Mouse (Mus musculus) embryonic facial prominence, embryonic 11.5 days (tissue): ENCODE data around the gene Slc9a9. TPM values are rescaled to one million over a fixed set of nuclear protein-coding genes. Genes with fewer than 3 reads are reported as not detected.

Experiments
- ATAC-seq: fragments of 200-750 bp; cut with Nextera tagmentation; replicated peaks from 2 replicates; pipeline ENCODE4 v1.8.0; 2017; ENCODE audit warnings: low read depth; ENCODE audit not compliant: insufficient number of reproducible peaks, low FRiP score, low TSS enrichment
- DNase-seq: peaks from one replicate; pipeline ENCODE4 v3.0.0-alpha.2; 2015; ENCODE audit warnings: low spot score
- H3K27ac ChIP-seq: fragments of 300-500 bp; sonication (generic); replicated peaks from 2 replicates; pipeline ENCODE4 v1.5.1; 2014; ENCODE audit warnings: mild to moderate bottlenecking, low read depth, low read length, control low read depth
- H3K27me3 ChIP-seq: fragments of 300-500 bp; sonication (generic); 2 replicates; pipeline ENCODE4 v1.6.1; 2014; ENCODE audit warnings: mild to moderate bottlenecking, low read length, moderate library complexity, mixed read lengths; ENCODE audit not compliant: control insufficient read depth, insufficient read depth
- H3K36me3 ChIP-seq: fragments of 300-500 bp; sonication (generic); replicated peaks from 2 replicates; pipeline ENCODE4 v1.6.1; 2014; ENCODE audit warnings: low read depth, mild to moderate bottlenecking, low read length, moderate library complexity, mixed read lengths; ENCODE audit not compliant: control insufficient read depth, insufficient read depth
- H3K4me1 ChIP-seq: fragments of 300-500 bp; sonication (generic); 2 replicates; pipeline ENCODE4 v1.6.1; 2014; ENCODE audit warnings: low read length, mixed read lengths; ENCODE audit not compliant: control insufficient read depth, insufficient read depth
- H3K4me2 ChIP-seq: fragments of 300-500 bp; sonication (generic); 2 replicates; pipeline ENCODE4 v1.6.1; 2014; ENCODE audit warnings: low read depth, mild to moderate bottlenecking, control low read depth, low read length, moderate library complexity
- H3K4me3 ChIP-seq: fragments of 300-500 bp; sonication (generic); 2 replicates; pipeline ENCODE4 v1.5.1; 2014; ENCODE audit warnings: low read depth, low read length, control low read depth
- H3K9ac ChIP-seq: fragments of 300-500 bp; sonication (generic); replicated peaks from 2 replicates; pipeline ENCODE4 v1.6.1; 2014; ENCODE audit warnings: mild to moderate bottlenecking, control low read depth, low read length
- H3K9me3 ChIP-seq: fragments of 300-500 bp; sonication (generic); replicated peaks from 2 replicates; pipeline ENCODE4 v1.6.1; 2016; ENCODE audit warnings: mild to moderate bottlenecking, low read length, inconsistent platforms, mixed read lengths; ENCODE audit not compliant: control insufficient read depth
- WGBS: fragments of 180-500 bp; shearing (Covaris S2); extraction: QIAGEN DNeasy Blood & Tissue Kit; methylation state at CpG from one replicate; pipeline ENCODE4 v1.1.7; 2014; 5-methylcytosine and 5-hydroxymethylcytosine counted together
- polyA plus RNA-seq: library from polyadenylated mRNA; unstranded; fragments of >200 nt; fragmentation: Nextera tagmentation; extraction: Ambion mirVana; gene quantifications from 2 replicates; pipeline ENCODE4 v1.2.1, GENCODE M21; 2014

Gene Slc9a9
- polyA plus RNA-seq, 1 experiment from 2014 or later: 4.7 TPM

DNA sequence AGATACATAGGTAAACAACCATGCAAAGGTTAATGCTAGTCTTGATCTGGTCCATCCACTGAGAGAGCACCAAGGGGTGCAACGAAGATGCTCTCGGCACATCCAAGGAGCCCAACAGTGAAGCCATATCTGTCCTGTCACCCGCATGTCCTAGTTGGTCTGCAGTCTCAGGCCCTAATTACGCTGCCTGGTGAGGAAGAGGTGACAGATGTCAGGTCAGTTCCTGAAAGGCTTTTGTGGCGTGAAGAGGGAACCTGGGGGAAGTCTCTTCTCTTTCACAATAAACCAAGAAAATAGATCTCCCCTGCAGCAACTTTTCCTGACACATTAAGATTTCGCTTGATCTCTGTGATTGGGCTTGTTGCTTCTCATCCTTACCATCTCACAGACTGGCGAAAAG lies 277.5 kb downstream of the Slc9a9 start:
- Histone ChIP-seq H3K27me3 (no peaks in the 10 kb centered on the region), H3K4me3 (no peak overlapping the region), H3K4me2 (no peak overlapping the region), H3K9ac (no peak overlapping the region), H3K9me3 (no peaks in the 10 kb centered on the region), H3K4me1 (no peaks in the 10 kb centered on the region), H3K36me3 (no peaks in the 10 kb centered on the region), H3K27ac (no peak overlapping the region)
- 63% methylated on average over 7 of the region's 7 CpGs for WGBS
- ATAC-seq (no peak), DNase-seq (no peak)

DNA sequence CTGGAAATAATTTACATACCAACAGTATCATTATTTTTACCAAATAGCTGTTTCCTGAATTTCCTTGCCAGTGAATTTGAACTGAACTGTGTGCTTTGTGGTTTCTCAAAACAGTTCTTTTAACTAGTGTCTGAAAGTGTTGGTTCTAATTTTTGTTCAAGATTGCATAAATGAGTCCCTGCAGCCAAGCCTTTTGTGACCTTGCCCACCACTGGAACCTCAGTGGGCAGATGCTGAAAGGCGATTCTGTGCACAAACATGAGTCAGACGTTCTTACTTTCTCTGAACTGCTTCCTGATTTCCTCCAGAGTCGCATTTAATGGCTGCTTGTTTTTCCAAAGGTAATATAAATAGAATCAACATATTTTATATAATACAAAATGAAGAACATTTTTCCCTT lies 281.0 kb downstream of the Slc9a9 start:
- WGBS: 52% methylated on average over 3 of the region's 3 CpGs
- Histone ChIP-seq H3K36me3 (no peaks in the 10 kb centered on the region), H3K9ac (no peak overlapping the region), H3K4me1 (no peaks in the 10 kb centered on the region), H3K27me3 (no peaks in the 10 kb centered on the region), H3K9me3 (no peaks in the 10 kb centered on the region), H3K4me3 (no peak overlapping the region), H3K4me2 (no peak overlapping the region), H3K27ac (no peak overlapping the region)
- DNase-seq (no peak), ATAC-seq (no peak)

DNA sequence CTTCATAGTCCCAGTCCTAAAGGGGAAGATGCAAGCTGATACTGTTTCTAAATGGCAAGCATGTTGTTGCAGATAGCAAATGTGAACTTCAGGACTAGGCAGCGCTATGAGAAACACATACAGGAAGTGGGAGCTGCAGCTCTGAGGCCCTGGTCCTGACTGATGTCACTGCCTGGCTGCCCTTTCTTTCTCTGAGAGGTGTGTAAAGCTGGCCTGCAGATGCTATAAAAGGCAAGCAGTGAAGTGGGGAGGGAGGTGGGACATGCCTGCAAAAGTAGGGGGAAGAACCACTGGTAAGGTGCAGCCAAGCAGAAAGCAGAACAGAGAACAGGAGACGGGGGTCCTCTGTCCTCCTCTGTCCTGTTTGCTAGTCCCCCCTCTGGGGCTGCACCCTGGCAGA lies 285.9 kb downstream of the Slc9a9 start:
- ATAC-seq (no peak), DNase-seq (no peak)
- Histone ChIP-seq H3K4me1 (no peaks in the 10 kb centered on the region), H3K27ac (no peak overlapping the region), H3K4me2 (no peak overlapping the region), H3K9me3 (no peaks in the 10 kb centered on the region), H3K36me3 (no peaks in the 10 kb centered on the region), H3K4me3 (no peak overlapping the region), H3K27me3 (no peaks in the 10 kb centered on the region), H3K9ac (no peak overlapping the region)
- 68% methylated on average over 2 of the region's 2 CpGs for WGBS

DNA sequence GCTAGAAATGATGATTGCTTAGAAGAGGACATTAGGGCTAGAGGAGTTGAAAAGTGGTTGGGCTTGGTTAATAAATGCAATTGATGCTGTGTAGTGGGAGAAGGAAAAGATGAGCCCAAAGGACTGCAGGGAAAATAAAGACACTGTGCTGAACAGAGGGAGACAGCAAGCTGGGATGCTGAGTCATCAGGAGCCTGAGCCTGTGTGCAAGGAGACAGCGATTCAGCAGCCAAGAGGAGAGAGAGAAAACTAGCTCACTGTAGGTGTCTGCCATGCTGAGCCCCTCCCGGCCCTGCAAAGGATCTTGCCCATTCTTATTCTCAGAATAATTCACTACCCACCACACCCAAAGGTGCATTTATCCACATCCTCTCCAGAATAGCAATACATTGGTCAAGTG lies 288.7 kb downstream of the Slc9a9 start:
- Histone ChIP-seq H3K36me3 (no peaks in the 10 kb centered on the region), H3K4me1 (no peaks in the 10 kb centered on the region), H3K9ac (no peak overlapping the region), H3K4me3 (no peak overlapping the region), H3K27ac (no peak overlapping the region), H3K27me3 (no peaks in the 10 kb centered on the region), H3K9me3 (no peaks in the 10 kb centered on the region), H3K4me2 (no peak overlapping the region)
- no peak for ATAC-seq
- 61% methylated on average over 2 of the region's 2 CpGs for WGBS
- DNase-seq: no peak

DNA sequence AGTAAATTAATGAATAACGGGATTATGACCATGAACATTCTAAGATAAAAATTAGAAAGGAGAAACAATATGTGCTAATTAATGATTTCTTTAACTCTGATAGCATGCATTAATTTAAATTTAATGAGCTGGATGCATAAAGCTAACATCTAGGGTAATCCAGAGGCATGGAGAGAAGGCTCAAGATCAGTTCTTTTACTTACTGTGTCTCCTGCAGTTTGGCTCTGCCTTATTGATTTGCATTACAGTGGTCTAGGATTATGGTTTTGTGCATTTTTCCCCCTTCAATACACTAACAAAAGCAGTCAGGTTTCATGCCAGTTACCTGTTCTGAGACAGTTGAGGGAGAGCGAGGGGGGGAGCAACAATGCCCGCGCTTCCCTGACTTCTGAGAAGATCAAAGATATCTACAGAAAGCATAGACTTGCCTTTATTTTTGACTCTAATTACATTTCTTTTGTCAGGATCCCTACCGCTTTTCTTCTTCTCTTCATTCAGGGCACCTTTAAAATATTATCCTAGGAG lies 298.9 kb downstream of the Slc9a9 start:
- 88% methylated on average over 5 of the region's 5 CpGs for WGBS
- Histone ChIP-seq H3K9ac (no peak overlapping the region), H3K4me1 (no peaks in the 10 kb centered on the region), H3K9me3 (no peaks in the 10 kb centered on the region), H3K4me3 (no peak overlapping the region), H3K27me3 (no peaks in the 10 kb centered on the region), H3K27ac (no peak overlapping the region), H3K36me3 (no peaks in the 10 kb centered on the region), H3K4me2 (no peak overlapping the region)
- no peak for ATAC-seq
- no peak for DNase-seq

DNA sequence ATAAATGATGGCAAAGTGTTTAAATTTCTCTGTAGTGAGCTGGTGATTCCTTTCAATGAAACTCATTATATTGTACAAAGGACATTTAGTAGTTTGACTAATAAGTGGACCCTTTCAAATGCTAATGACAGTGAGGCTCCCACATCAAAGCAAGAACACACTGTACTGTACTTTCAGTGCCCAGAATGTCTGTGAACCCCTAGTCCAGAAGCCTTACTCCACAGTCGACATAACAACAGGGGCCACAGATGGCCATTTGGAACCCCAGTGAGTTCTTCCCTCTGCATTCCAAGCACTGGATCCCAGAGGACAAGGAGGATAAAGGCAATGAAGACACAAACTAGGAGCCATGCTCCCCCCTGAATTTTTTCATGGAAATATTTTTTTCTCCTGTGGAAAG lies 299.4 kb downstream of the Slc9a9 start:
- no peak overlapping the region for H3K4me2 ChIP-seq
- no peaks in the 10 kb centered on the region for H3K27me3 ChIP-seq
- no peaks in the 10 kb centered on the region for H3K4me1 ChIP-seq
- no peak overlapping the region for H3K9ac ChIP-seq
- WGBS: 41% methylated on average over 1 of the region's 1 CpGs
- H3K36me3 ChIP-seq: no peaks in the 10 kb centered on the region
- no peak overlapping the region for H3K4me3 ChIP-seq
- DNase-seq (no peak), ATAC-seq (no peak)
- H3K9me3 ChIP-seq: no peaks in the 10 kb centered on the region
- H3K27ac ChIP-seq: no peak overlapping the region

DNA sequence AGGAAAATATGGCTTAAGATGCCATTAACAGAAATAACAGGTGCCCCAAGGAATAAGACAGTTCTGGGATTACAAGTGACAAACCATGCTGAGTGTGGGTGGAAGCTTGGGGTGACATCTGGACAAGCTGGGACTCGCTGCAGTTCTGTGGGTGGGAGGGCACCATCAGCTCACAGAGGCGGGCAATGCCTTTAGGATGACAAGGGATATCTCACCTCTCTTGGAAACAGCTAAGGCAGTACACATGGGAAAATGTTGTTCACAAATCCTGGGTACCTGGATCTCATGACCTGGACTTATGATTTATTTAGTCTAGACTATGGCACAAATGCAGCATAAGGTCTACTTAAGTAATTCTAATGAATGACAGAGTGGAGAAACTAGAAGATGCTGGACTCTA lies 302.3 kb downstream of the Slc9a9 start:
- WGBS: 59% methylated on average over 2 of the region's 2 CpGs
- Histone ChIP-seq H3K4me3 (no peak overlapping the region), H3K4me1 (no peaks in the 10 kb centered on the region), H3K36me3 (no peaks in the 10 kb centered on the region), H3K27me3 (no peaks in the 10 kb centered on the region), H3K9ac (no peak overlapping the region), H3K9me3 (no peaks in the 10 kb centered on the region), H3K4me2 (no peak overlapping the region), H3K27ac (no peak overlapping the region)
- DNase-seq (no peak), ATAC-seq (no peak)

DNA sequence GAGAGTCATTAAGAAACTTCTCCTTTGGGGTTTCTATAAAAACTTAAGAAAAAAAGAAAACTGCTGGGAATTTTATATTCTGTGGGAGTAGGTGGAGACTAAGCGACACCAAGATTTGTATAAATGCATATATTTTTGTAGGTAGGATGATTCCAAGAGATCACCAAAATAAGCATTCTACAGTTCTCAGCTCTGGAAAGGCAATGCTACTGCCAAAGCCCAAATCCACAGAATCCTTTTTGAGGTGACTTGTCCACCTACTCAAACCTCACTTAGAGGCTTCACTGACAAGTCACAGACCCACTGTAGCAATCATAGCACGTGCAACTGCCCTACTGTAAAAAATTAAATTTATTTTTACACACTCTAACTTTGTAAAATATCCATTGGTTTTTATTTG lies 303.0 kb downstream of the Slc9a9 start:
- WGBS: 92% methylated on average over 2 of the region's 2 CpGs

More for the DNA sequence above, 303.0 kb downstream of the Slc9a9 start:
- no peaks in the 10 kb centered on the region for H3K36me3 ChIP-seq
- DNase-seq: no peak
- H3K4me2 ChIP-seq: no peak overlapping the region
- no peak overlapping the region for H3K27ac ChIP-seq
- ATAC-seq: no peak
- H3K9ac ChIP-seq: no peak overlapping the region
- H3K4me1 ChIP-seq: no peaks in the 10 kb centered on the region
- no peaks in the 10 kb centered on the region for H3K27me3 ChIP-seq
- no peak overlapping the region for H3K4me3 ChIP-seq
- no peaks in the 10 kb centered on the region for H3K9me3 ChIP-seq
